Mouse (Mus musculus) ES-E14 (cell line): Measurements from ENCODE around the gene Acin1.

Experiments used
- CHD2 ChIP-seq: IDR thresholded peaks from 2 replicates; pipeline ENCODE4 v1.6.1; 2014; ENCODE audit warnings: mild to moderate bottlenecking, low read depth, low read length, inconsistent platforms
- HCFC1 ChIP-seq: IDR thresholded peaks from 2 replicates; pipeline ENCODE4 v1.6.1; 2012; ENCODE audit warnings: low read length, inconsistent platforms, borderline replicate concordance; ENCODE audit not compliant: insufficient read depth
- MAFK ChIP-seq: IDR thresholded peaks from 2 replicates; pipeline ENCODE4 v1.6.1; 2014; ENCODE audit warnings: mild to moderate bottlenecking, low read depth, low read length, inconsistent platforms; ENCODE audit not compliant: insufficient read depth
- ZC3H11A ChIP-seq: IDR thresholded peaks from 2 replicates; pipeline ENCODE4 v1.6.1; 2012; ENCODE audit warnings: low read depth, mild to moderate bottlenecking, inconsistent platforms, low read length, borderline replicate concordance
- ZNF384 ChIP-seq: IDR thresholded peaks from 2 replicates; pipeline ENCODE4 v1.6.1; 2012; ENCODE audit warnings: low read depth, low read length, inconsistent platforms

DNA sequence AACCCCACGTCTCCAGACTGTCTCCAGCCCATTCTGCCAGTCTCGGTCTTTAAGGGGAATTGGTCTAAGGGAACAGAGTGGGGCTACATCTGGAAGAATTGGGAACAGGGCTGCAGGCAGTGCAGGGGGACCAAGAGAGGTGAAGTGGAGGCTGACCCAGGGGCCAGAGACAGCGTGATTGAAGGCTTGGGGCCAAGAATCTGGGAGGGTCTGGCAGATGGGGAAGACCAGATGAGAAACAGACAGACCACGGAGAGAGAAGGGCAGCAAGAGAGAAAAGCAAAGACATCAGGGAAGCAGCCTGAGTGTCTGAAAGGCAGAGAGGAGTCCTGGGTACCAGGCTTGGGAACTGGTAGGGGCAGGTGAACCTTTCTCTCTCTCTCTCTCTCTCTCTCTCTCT is 46.6 kb downstream of the Acin1 start:
- TF ChIP-seq MAFK, result no peak
- TF ChIP-seq ZC3H11A, result no peak
- no peak for TF ChIP-seq HCFC1
- no peak for TF ChIP-seq ZNF384
- no peak for TF ChIP-seq CHD2
